Mouse (Mus musculus): ENCODE measurements around the gene Gm10203. TPM values are rescaled to one million over a fixed set of nuclear protein-coding genes. Genes with fewer than 3 reads are reported as not detected.
"Not testable (repeated sequence)": the region's sequence is repeated elsewhere in the genome, so short reads cannot be mapped to it uniquely, and the experiment has no call there.

The Gm10203 gene
- not detected in 2 replicates for polyA plus RNA-seq (2016; fragmentation: Nextera tagmentation; extraction: Ambion mirVana)

DNA sequence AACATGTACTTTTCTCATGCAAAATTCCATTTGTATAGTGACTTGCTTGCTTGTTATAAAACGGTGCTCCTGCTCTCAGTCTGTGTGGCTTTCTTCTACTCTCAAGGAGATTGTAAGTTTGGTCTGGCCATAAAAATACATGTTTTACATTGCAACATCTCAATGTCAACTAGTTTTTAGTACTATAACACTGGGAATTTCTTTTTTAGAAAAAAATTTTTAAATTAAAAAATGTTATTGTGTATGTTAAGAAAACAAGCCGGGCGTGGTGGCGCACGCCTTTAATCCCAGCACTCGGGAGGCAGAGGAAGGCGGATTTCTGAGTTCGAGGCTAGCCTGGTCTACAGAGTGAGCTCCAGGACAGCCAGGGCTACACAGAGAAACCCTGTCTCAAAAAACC, at the start of gene Gm10203:
Gene Gm10203, plus strand, starts transcription at position 301 of the 400 bp plus-strand sequence.
- not testable (repeated sequence) for H3K4me2 ChIP-seq; ATAC-seq; H3K4me3 ChIP-seq; H3K9ac ChIP-seq; H3K27ac ChIP-seq; H3K36me3 ChIP-seq; H3K4me1 ChIP-seq; H3K27me3 ChIP-seq (replicated peaks); H3K9me3 ChIP-seq (replicated peaks)
- 75% methylated on average over 8 of the region's 8 CpGs for WGBS (ENCODE audit: insufficient replicate concordance)

DNA sequence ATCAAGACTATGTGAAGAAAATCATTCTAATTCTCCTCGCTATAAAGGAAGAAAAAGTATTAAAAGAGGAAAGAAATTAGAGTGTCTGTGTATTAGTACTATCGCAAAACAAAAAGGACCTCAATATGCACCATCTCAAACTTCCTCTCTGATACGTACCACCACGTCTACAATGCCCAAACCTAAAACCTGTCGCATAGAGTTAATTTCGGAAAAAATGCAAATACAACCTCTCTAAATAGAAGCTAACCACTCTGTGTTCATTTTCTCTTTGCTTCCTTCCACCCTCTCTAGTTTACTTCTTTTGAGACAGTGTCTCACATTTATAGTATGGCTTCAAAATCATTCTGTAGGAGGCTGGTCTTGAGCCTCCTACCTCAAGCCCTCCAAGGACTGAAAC, 37.6 kb upstream of the Gm10203 start:
- no peaks in the 10 kb centered on the region for H3K36me3 ChIP-seq

DNA sequence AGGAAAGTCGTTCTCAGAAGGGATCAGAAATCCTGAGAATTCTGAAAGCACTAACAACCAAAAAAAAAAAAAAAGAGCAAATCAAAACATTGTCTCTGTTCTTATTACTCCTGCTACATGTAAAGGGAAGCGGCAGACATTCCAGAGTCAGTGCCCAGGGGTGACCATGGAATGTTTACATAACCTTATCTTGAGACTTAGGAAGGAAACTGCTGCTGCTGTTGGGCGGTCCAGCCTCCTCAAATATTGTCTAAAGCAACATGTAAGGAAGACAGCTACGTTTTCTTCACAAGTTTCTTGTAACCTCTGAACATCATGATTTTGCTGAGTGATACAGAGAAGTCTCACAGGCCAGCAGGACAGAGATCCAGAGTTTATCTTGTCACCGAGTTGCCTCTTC, 36.5 kb upstream of the Gm10203 start:
- no peaks in the 10 kb centered on the region for H3K36me3 ChIP-seq
- no peak overlapping the region for H3K4me3 ChIP-seq
- peaks cover 2% of the 10 kb centered on the region; the same call in 1 of the 2 replicates for H3K4me1 ChIP-seq
- ATAC-seq = no peak
- no peak overlapping the region for H3K4me2 ChIP-seq
- H3K27me3 ChIP-seq (replicated peaks) = no peaks in the 10 kb centered on the region
- no peak overlapping the region for H3K9ac ChIP-seq
- no peaks in the 10 kb centered on the region for H3K9me3 ChIP-seq (replicated peaks)
- WGBS (ENCODE audit: insufficient replicate concordance) = 19% methylated on average over 5 of the region's 5 CpGs
- H3K27ac ChIP-seq = no peak overlapping the region

More for the DNA sequence above, 37.6 kb upstream of the Gm10203 start:
- H3K27me3 ChIP-seq (replicated peaks) = no peaks in the 10 kb centered on the region
- no peak overlapping the region for H3K4me3 ChIP-seq
- H3K27ac ChIP-seq = no peak overlapping the region
- H3K4me1 ChIP-seq = peaks cover 2% of the 10 kb centered on the region; the same call in 1 of the 2 replicates
- WGBS (ENCODE audit: insufficient replicate concordance) = 76% methylated on average over 6 of the region's 6 CpGs
- H3K9me3 ChIP-seq (replicated peaks) = no peaks in the 10 kb centered on the region
- H3K4me2 ChIP-seq = no peak overlapping the region
- ATAC-seq = no peak
- H3K9ac ChIP-seq = no peak overlapping the region

DNA sequence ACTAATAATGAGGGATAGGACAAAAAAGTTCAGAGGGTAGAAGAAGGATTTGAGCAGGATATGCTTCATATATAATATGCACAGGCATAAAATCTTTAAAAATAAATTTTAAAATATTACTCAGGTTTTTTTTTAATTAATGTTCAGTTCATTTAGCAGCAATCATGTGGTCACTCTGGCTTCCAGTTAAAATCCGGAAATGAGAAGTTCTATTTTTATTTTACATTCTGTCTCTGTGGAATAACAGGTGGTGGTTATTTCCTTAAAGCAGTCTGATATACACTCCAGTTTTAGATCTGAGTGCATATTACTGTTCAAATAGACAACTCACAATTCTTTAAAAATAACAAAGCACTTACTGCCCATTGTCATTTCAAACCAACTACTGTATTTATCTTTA, 35.4 kb upstream of the Gm10203 start:
- WGBS (ENCODE audit: insufficient replicate concordance) = 41% methylated on average over 1 of the region's 1 CpGs
- ATAC-seq = no peak
- no peaks in the 10 kb centered on the region for H3K9me3 ChIP-seq (replicated peaks)
- no peak overlapping the region for H3K9ac ChIP-seq
- no peak overlapping the region for H3K4me2 ChIP-seq
- H3K27me3 ChIP-seq (replicated peaks) = peaks cover 4% of the 10 kb centered on the region
- H3K27ac ChIP-seq = no peak overlapping the region
- no peaks in the 10 kb centered on the region for H3K36me3 ChIP-seq
- H3K4me3 ChIP-seq = no peak overlapping the region
- peaks cover 2% of the 10 kb centered on the region; the same call in 1 of the 2 replicates for H3K4me1 ChIP-seq

DNA sequence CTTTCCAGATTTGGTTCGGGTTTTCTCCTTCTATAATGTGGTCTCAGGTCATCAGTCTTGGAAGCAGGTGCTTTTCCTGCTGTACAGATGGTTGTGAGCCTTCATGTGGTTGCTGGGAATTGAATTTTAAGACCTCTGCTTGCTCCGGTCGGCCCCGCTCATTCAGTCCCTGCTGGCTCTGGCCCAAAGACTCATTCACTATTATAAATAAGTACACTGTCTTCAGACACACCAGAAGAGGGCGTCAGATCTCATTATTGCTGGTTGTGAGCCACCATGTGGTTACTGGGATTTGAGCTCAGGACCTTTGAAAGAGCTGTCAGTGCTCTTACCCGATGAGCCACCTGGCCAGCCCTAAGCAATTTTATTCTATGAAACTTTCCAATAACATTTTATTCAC, 34.6 kb upstream of the Gm10203 start:
- 71% methylated on average over 6 of the region's 6 CpGs for WGBS (ENCODE audit: insufficient replicate concordance)
- Histone ChIP-seq H3K27me3 (replicated peaks) (peaks cover 10% of the 10 kb centered on the region), H3K4me3 (no peak overlapping the region), H3K9ac (no peak overlapping the region), H3K36me3 (no peaks in the 10 kb centered on the region), H3K4me1 (peaks cover 2% of the 10 kb centered on the region; the same call in 1 of the 2 replicates), H3K27ac (no peak overlapping the region), H3K9me3 (replicated peaks) (no peaks in the 10 kb centered on the region), H3K4me2 (no peak overlapping the region)
- ATAC-seq = no peak

DNA sequence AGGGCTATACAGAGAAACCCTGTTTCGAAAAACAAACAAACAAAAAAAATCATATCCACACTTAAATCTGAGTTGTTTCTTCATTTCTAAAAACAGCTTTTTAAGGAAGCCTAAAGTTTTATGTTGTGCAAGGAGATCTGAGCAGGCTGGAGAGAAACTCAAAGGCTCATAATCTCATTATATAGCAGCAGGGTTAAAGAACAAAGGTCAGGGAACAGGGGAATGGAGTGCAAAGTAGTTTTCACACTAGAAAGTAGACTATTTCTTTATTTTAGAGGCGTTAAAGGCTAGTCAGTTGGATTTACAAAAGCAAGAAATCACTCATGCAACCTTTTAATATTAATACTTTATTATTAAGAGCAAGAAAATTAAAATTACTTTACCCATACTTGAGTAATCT, 33.7 kb upstream of the Gm10203 start:
- Histone ChIP-seq H3K4me1 (peaks cover 2% of the 10 kb centered on the region; the same call in 1 of the 2 replicates), H3K4me2 (no peak overlapping the region), H3K36me3 (no peaks in the 10 kb centered on the region), H3K9me3 (replicated peaks) (no peaks in the 10 kb centered on the region), H3K27ac (no peak overlapping the region), H3K9ac (no peak overlapping the region), H3K4me3 (no peak overlapping the region), H3K27me3 (replicated peaks) (peaks cover 18% of the 10 kb centered on the region)
- WGBS (ENCODE audit: insufficient replicate concordance) = 64% methylated on average over 2 of the region's 2 CpGs
- ATAC-seq = no peak

DNA sequence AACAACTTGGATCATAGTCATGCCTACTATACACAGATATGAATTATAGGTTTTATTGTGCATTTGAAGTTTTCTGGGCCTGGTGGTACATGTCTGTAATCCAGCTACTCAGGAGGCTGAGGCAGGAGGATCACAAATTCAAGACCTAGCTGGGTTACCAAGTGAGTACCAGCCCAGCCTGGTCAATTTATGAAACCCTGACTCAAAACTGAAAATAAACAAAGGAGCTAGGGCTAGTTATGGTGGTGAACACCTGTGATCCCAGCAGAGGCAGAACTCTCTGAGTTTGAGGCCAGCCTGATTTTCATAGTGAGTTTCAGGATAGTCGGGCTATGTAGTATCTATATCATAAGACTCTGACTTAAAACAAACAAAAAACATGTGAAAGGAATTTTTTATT, 32.7 kb upstream of the Gm10203 start:
- H3K4me3 ChIP-seq = no peak overlapping the region
- peaks cover 28% of the 10 kb centered on the region for H3K27me3 ChIP-seq (replicated peaks)
- no peak overlapping the region for H3K27ac ChIP-seq
- H3K4me2 ChIP-seq = no peak overlapping the region
- WGBS (ENCODE audit: insufficient replicate concordance) = 59% methylated on average over 1 of the region's 1 CpGs
- no peak for ATAC-seq
- no peak overlapping the region for H3K9ac ChIP-seq
- peaks cover 2% of the 10 kb centered on the region; the same call in 1 of the 2 replicates for H3K4me1 ChIP-seq
- no peaks in the 10 kb centered on the region for H3K36me3 ChIP-seq
- no peaks in the 10 kb centered on the region for H3K9me3 ChIP-seq (replicated peaks)

DNA sequence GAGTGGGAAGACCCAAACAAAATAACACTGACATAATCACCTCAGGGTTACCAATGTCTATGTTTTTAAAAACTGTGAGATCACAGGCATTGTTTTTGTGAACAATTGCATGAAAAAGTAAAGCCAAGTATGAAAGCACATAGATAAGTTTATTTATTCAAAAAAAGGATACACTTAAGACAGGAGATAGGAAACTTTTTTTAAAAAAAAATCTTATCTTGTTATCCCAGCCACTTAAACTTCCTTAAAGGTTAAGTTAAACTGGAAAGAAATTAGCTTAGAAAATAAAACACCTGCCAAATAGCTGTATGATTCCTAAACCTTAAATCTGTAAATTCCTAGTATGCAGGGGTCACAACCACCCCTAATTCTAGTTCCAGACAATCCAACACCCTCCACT, 31.0 kb upstream of the Gm10203 start:
- no peak for ATAC-seq
- H3K27ac ChIP-seq = no peak overlapping the region
- no peaks in the 10 kb centered on the region for H3K9me3 ChIP-seq (replicated peaks)

DNA sequence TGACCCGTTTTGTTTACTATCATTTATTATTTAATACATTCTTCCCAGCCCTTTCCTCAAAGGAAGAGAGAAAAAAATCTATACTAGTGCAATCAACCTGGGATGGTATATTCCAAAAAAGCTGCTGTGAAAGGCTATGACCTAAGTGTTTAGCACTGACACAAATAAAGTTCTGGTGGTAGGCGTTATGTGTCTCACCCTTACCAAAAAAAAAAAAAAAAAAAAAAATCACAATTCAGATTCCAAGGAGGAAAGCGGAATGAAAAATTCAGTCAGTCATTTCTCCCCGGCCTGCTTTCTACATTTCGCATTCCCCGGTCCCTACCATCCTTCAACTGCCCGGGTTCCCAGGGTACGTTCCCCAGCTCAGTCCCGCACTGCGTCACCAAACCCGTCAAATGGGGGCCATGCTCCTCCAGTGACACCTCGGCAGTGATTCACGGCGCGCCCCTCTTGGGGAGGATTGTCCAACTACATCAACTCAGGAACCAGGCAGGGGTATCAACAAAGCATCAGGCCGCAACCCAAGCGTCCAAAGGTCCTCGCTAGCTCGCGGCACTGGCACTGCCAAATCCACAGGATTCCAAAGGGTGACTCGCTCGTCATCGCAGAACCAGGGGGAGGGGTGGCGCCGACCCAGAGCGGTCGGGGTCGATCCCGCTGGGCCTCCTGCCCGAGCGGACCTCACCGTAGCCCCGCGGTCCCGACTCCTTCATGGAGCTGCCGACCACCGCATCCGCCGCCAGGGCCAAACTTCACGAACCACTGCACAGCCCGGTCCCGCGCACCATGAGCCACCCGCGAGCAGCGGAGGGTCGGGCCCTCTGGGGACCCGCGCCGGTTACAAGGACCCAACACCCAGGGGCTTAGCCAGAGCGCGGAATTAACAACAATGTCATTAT, 29.5 kb upstream of the Gm10203 start:
- Histone ChIP-seq H3K9me3 (replicated peaks) (no peaks in the 10 kb centered on the region), H3K9ac (peak overlapping the region; percentile 68), H3K4me1 (no peaks in the 10 kb centered on the region), H3K27ac (peak overlapping the region; percentile 76), H3K4me2 (peak overlapping the region; percentile 74), H3K4me3 (peak overlapping the region; percentile 65), H3K36me3 (no peaks in the 10 kb centered on the region), H3K27me3 (replicated peaks) (peaks cover 44% of the 10 kb centered on the region)
- 3% methylated on average over 50 of the region's 52 CpGs for WGBS (ENCODE audit: insufficient replicate concordance)
- ATAC-seq = peak; percentile 52

More for the DNA sequence above, 31.0 kb upstream of the Gm10203 start:
- no peak overlapping the region for H3K4me3 ChIP-seq
- peak overlapping the region; percentile 27; the same call in 1 of the 2 replicates for H3K4me2 ChIP-seq
- no peak overlapping the region for H3K9ac ChIP-seq
- no peaks in the 10 kb centered on the region for H3K36me3 ChIP-seq
- peaks cover 38% of the 10 kb centered on the region for H3K27me3 ChIP-seq (replicated peaks)
- no peaks in the 10 kb centered on the region; the same call in 1 of the 2 replicates for H3K4me1 ChIP-seq

DNA sequence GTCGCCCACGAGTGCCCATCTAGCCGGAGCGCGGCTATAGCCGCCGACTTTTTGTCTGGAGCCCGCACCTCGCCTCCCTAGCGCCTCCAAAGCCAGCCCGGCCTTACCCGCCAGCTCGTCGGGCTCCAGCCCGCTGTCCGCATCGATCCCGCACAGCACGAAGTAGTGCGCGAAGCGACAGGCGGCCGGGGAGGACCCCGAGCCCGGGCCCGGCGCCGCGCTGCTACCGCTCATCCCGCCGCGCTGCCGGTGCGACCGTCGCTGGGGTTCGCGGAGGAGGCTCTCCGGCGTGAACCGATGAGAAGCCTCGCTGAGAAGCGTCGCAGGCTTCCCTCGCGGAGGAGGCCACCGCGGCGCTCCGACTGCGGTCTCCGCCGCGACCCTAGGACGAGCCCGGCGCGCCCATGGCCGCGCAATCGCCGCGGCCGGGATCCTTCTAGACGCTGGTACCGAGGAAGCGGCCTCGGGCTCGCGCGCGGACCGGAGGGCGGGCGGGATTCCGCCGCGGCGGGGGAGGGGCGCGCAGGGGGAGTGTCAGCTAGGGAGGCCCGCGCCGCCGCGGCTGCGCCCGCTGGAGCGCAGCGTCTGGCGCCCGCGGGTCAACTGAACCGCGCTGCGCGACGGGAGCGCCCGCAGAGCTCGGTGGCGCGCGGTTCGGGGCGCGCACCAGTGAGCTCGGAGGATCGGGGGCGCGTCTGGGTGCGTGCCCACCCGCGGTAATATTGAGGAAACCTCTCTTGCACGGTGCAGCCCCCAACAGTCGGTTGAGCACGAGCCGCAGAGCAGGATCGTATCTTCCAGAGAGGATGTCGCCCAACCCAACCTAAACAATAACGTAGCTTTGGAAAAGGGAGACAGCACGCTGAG, 28.7 kb upstream of the Gm10203 start, which contains the start of gene Dennd5b:
Gene Dennd5b, minus strand, starts transcription at position 605 of the 867 bp plus-strand sequence.
- Histone ChIP-seq H3K36me3 (no peaks in the 10 kb centered on the region), H3K27me3 (replicated peaks) (peaks cover 44% of the 10 kb centered on the region), H3K4me2 (peak within 1 kb of the TSS; percentile 74), H3K4me3 (peak within 1 kb of the TSS; percentile 65), H3K27ac (peak within 1 kb of the TSS; percentile 76), H3K9ac (peak within 1 kb of the TSS; percentile 68), H3K4me1 (no peaks in the 10 kb centered on the region), H3K9me3 (replicated peaks) (no peaks in the 10 kb centered on the region)
- ATAC-seq = peak; percentile 76
- WGBS (ENCODE audit: insufficient replicate concordance) = under 1% methylated on average over 106 of the region's 124 CpGs

DNA sequence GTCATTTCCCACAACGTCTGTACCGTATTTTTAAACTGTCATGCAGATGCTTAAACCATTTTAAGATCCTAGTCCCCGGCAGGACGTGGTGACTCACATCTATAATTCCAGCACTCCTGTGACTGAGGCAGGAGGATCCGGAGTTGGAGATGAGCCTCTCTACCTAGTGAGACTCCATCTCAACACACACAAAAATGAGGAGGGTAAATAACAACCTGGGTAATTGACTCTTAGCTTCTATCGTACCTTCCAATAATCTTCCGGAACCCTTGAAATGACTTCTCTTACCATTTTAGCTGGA, 28.1 kb upstream of the Gm10203 start:
- peak overlapping the region; percentile 68; the same call in 1 of the 2 replicates for H3K9ac ChIP-seq
- no peaks in the 10 kb centered on the region for H3K4me1 ChIP-seq
- no peaks in the 10 kb centered on the region for H3K36me3 ChIP-seq
- peak overlapping the region; percentile 74 for H3K4me2 ChIP-seq
- H3K4me3 ChIP-seq = peak overlapping the region; percentile 65
- peaks cover 44% of the 10 kb centered on the region for H3K27me3 ChIP-seq (replicated peaks)
- WGBS (ENCODE audit: insufficient replicate concordance) = 12% methylated on average over 7 of the region's 7 CpGs
- ATAC-seq = no peak
- peak overlapping the region; percentile 76; the same call in 1 of the 2 replicates for H3K27ac ChIP-seq
- no peaks in the 10 kb centered on the region for H3K9me3 ChIP-seq (replicated peaks)

DNA sequence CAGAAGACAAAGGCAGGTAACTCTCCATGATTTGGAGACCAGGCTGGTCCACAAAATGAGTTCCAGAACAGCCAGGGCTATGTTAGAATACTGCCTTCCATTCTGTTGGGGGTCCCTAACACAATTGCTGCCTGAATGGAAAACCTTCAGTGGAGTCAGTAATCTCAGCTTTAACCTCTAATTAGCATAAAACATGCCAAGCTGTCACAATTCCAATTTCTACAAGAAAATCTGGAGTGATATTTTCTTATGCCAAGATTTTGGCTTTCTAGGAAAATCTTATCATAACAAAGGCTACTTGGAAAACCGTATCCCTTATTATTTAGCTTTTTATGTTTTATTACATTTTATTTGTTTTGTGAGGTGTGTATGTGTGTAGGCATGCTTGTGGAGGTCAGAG, 26.5 kb upstream of the Gm10203 start:
- H3K36me3 ChIP-seq = no peaks in the 10 kb centered on the region
- ATAC-seq = no peak

More for the DNA sequence above, 26.5 kb upstream of the Gm10203 start:
- Histone ChIP-seq H3K9me3 (replicated peaks) (no peaks in the 10 kb centered on the region), H3K4me2 (no peak overlapping the region), H3K4me3 (no peak overlapping the region), H3K27me3 (replicated peaks) (peaks cover 44% of the 10 kb centered on the region), H3K9ac (no peak overlapping the region), H3K4me1 (no peaks in the 10 kb centered on the region), H3K27ac (no peak overlapping the region)
- WGBS (ENCODE audit: insufficient replicate concordance) = 73% methylated on average over 1 of the region's 1 CpGs

Data from liver, embryonic 12.5 days (tissue).